Mouse (Mus musculus): ENCODE data around the gene Pank1. TPM values are rescaled to one million over a fixed set of nuclear protein-coding genes. Genes with fewer than 3 reads are reported as not detected.

The Pank1 gene
- 4.3 TPM for total RNA-seq (2023)

GRCm38 (mm10) chr19:34878603-34879541 is at the start of gene Pank1:
Gene Pank1 (minus strand): TSS chr19:34879455.

GRCm38 (mm10) chr19:34921652-34922602 is 42.7 kb upstream of the Pank1 start, which contains the start of gene Kif20b:
Gene Kif20b (plus strand): TSS chr19:34922361.

Other genes with a start within 250 kb of the Pank1 start
- gene Ifit1bl2, start 238.7 kb downstream of the Pank1 start, total RNA-seq (2023): 0.40 TPM
- gene Ifit1, start 238.6 kb downstream of the Pank1 start, total RNA-seq (2023): 13.0 TPM
- not detected for gene Slc16a12, start 132.2 kb downstream of the Pank1 start, total RNA-seq (2023)
- gene Kif20b, start 42.9 kb upstream of the Pank1 start, total RNA-seq (2023): 15.8 TPM